Mouse (Mus musculus) G1E-ER4 (cell line): Measurements from ENCODE around the gene Agap1. TPM values are rescaled to one million over a fixed set of nuclear protein-coding genes. Genes with fewer than 3 reads are reported as not detected.

Experiments used
- GATA1 ChIP-seq: IDR thresholded peaks from one replicate; pipeline ENCODE4 v1.8.0; 2012; ENCODE audit warnings: low read length, inconsistent platforms
- polyA plus RNA-seq: library from polyadenylated mRNA; stranded (reverse); fragments of >175 nt; gene quantifications from 2 replicates; pipeline ENCODE4 v1.2.3, GENCODE M21; 2012

Agap1 gene
- polyA plus RNA-seq, 1 experiment = not detected

- no peak for TF ChIP-seq GATA1
Observed at GRCm38 (mm10) chr1:89626940-89627339, 172.3 kb downstream of the Agap1 start.

- TF ChIP-seq GATA1 = no peak
Observed at GRCm38 (mm10) chr1:89627650-89628049, 173.0 kb downstream of the Agap1 start.

GRCm38 (mm10) chr1:89630836-89631235 lies 176.2 kb downstream of the Agap1 start:
- TF ChIP-seq GATA1 = no peak

GRCm38 (mm10) chr1:89631747-89632146 lies 177.1 kb downstream of the Agap1 start:
- TF ChIP-seq GATA1 = no peak

- no peak for TF ChIP-seq GATA1
Observed at GRCm38 (mm10) chr1:89634055-89634454, 179.4 kb downstream of the Agap1 start.

- TF ChIP-seq GATA1 = no peak
Observed at GRCm38 (mm10) chr1:89635131-89635530, 180.5 kb downstream of the Agap1 start.

- no peak for TF ChIP-seq GATA1
Observed at GRCm38 (mm10) chr1:89637670-89638069, 183.1 kb downstream of the Agap1 start.

GRCm38 (mm10) chr1:89643445-89644100 lies 189.0 kb downstream of the Agap1 start:
- TF ChIP-seq GATA1 = no peak

- no peak for TF ChIP-seq GATA1
Observed at GRCm38 (mm10) chr1:89644120-89644519, 189.5 kb downstream of the Agap1 start.

GRCm38 (mm10) chr1:89646326-89647018 lies 191.9 kb downstream of the Agap1 start:
- TF ChIP-seq GATA1 = no peak

GRCm38 (mm10) chr1:89647505-89647904 lies 192.9 kb downstream of the Agap1 start:
- TF ChIP-seq GATA1 = no peak

- no peak for TF ChIP-seq GATA1
Observed at GRCm38 (mm10) chr1:89650557-89650956, 196.0 kb downstream of the Agap1 start.

GRCm38 (mm10) chr1:89656167-89656566 lies 201.6 kb downstream of the Agap1 start:
- TF ChIP-seq GATA1 = no peak

GRCm38 (mm10) chr1:89656643-89657321 lies 202.2 kb downstream of the Agap1 start:
- no peak for TF ChIP-seq GATA1

GRCm38 (mm10) chr1:89660804-89661203 lies 206.2 kb downstream of the Agap1 start:
- no peak for TF ChIP-seq GATA1

GRCm38 (mm10) chr1:89666154-89666553 lies 211.5 kb downstream of the Agap1 start:
- no peak for TF ChIP-seq GATA1

GRCm38 (mm10) chr1:89667387-89667786 lies 212.8 kb downstream of the Agap1 start:
- TF ChIP-seq GATA1 = no peak

GRCm38 (mm10) chr1:89668635-89669034 lies 214.0 kb downstream of the Agap1 start:
- no peak for TF ChIP-seq GATA1
